Mouse (Mus musculus) small intestine, adult 2 months (tissue): ENCODE results near the gene Glt28d2. TPM values are rescaled to one million over a fixed set of nuclear protein-coding genes. Genes with fewer than 3 reads are reported as not detected.

Source experiments
- H3K27ac ChIP-seq: fragments of 200-500 bp; 2 replicates; pipeline ENCODE4 v1.5.1; 2012; ENCODE audit warnings: low read depth, low read length, control low read depth, inconsistent platforms; ENCODE audit not compliant: insufficient read depth
- H3K27me3 ChIP-seq: fragments of 200-500 bp; 2 replicates; pipeline ENCODE4 v1.6.1; 2012; ENCODE audit warnings: mild to moderate bottlenecking, moderate library complexity, low read length, inconsistent platforms; ENCODE audit not compliant: control insufficient read depth, insufficient read depth
- H3K36me3 ChIP-seq: fragments of 200-500 bp; 2 replicates; pipeline ENCODE4 v1.6.1; 2012; ENCODE audit warnings: mild to moderate bottlenecking, low read length, control low read depth, inconsistent platforms; ENCODE audit not compliant: control insufficient read depth, insufficient read depth
- H3K4me1 ChIP-seq: fragments of 200-500 bp; 2 replicates; pipeline ENCODE4 v1.6.1; 2012; ENCODE audit warnings: low read length, inconsistent platforms, mixed read lengths; ENCODE audit not compliant: control insufficient read depth, insufficient read depth, insufficient read length
- H3K4me3 ChIP-seq: fragments of 200-500 bp; 2 replicates; pipeline ENCODE4 v1.5.1; 2012; ENCODE audit warnings: low read depth, mild to moderate bottlenecking, control low read depth, inconsistent platforms, low read length, moderate library complexity
- CTCF ChIP-seq: fragments of 200-500 bp; IDR thresholded peaks from 2 replicates; pipeline ENCODE4 v1.5.1; 2012; ENCODE audit warnings: low read depth, mild to moderate bottlenecking, control low read depth, inconsistent platforms, low read length, moderate library complexity, mixed read lengths; ENCODE audit not compliant: insufficient replicate concordance, insufficient read length; ENCODE audit errors: extremely low read depth
- POLR2A ChIP-seq: fragments of 200-500 bp; IDR thresholded peaks from 2 replicates; pipeline ENCODE4 v1.6.1; 2012; ENCODE audit warnings: low read depth, mild to moderate bottlenecking, control low read depth, inconsistent platforms, low read length, moderate library complexity
- WGBS: fragments of 180-500 bp; shearing (Covaris S2); methylation state at CpG from one replicate; pipeline ENCODE4 v1.1.7; 2018; 5-methylcytosine and 5-hydroxymethylcytosine counted together
- polyA plus RNA-seq: library from polyadenylated mRNA; depleted of rRNA; stranded (reverse); fragments of >200 nt; gene quantifications from 2 replicates; pipeline ENCODE4 v1.2.3, GENCODE M21; 2012

Glt28d2 gene
- polyA plus RNA-seq, 1 experiment: 2.7 TPM

- Histone ChIP-seq H3K27me3 (no peaks in the 10 kb centered on the region), H3K36me3 (no peaks in the 10 kb centered on the region), H3K4me1 (no peaks in the 10 kb centered on the region), H3K27ac (no peak overlapping the region), H3K4me3 (no peak overlapping the region)
- no peak for TF ChIP-seq CTCF
- TF ChIP-seq POLR2A: no peak
- WGBS: 75% methylated on average over 5 of the region's 5 CpGs
These were observed 31.4 kb downstream of the Glt28d2 start for GRCm38 (mm10) chr3:85855947-85856346.

DNA sequence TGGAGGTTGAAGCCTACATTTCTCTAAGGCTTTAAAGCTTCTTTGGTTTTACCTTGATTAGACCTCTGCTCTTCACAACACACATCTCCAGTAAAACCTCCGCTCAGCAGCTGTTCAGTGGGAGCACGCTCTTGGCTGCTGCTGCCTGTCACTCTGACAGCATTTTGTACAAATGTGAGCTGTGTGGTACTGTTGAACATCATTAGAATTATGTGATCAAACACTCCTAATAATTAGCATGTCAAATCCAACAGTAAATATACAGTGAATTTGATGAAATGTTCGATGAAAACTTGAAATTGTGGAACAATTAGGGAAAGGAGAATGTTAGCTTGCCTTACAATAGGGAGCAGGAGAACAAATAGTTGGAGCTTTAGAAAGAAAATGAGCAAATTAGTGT is 32.3 kb downstream of the Glt28d2 start:
- Histone ChIP-seq H3K27me3 (no peaks in the 10 kb centered on the region), H3K4me1 (no peaks in the 10 kb centered on the region), H3K4me3 (no peak overlapping the region), H3K27ac (no peak overlapping the region), H3K36me3 (no peaks in the 10 kb centered on the region)
- 94% methylated on average over 3 of the region's 3 CpGs for WGBS
- TF ChIP-seq POLR2A (no peak), CTCF (no peak)

GRCm38 (mm10) chr3:85854143-85854542 is 33.2 kb downstream of the Glt28d2 start:
- WGBS: 89% methylated on average over 6 of the region's 6 CpGs
- no peak for TF ChIP-seq CTCF
- TF ChIP-seq POLR2A: no peak
- H3K4me1 ChIP-seq: no peaks in the 10 kb centered on the region

GRCm38 (mm10) chr3:85853715-85854114 is 33.6 kb downstream of the Glt28d2 start:
- WGBS: 87% methylated on average over 4 of the region's 4 CpGs
- Histone ChIP-seq H3K36me3 (no peaks in the 10 kb centered on the region), H3K4me1 (no peaks in the 10 kb centered on the region), H3K27ac (no peak overlapping the region), H3K27me3 (no peaks in the 10 kb centered on the region), H3K4me3 (no peak overlapping the region)
- TF ChIP-seq POLR2A (no peak), CTCF (no peak)

More at GRCm38 (mm10) chr3:85854143-85854542, 33.2 kb downstream of the Glt28d2 start:
- Histone ChIP-seq H3K27me3 (no peaks in the 10 kb centered on the region), H3K27ac (no peak overlapping the region), H3K36me3 (no peaks in the 10 kb centered on the region), H3K4me3 (no peak overlapping the region)

DNA sequence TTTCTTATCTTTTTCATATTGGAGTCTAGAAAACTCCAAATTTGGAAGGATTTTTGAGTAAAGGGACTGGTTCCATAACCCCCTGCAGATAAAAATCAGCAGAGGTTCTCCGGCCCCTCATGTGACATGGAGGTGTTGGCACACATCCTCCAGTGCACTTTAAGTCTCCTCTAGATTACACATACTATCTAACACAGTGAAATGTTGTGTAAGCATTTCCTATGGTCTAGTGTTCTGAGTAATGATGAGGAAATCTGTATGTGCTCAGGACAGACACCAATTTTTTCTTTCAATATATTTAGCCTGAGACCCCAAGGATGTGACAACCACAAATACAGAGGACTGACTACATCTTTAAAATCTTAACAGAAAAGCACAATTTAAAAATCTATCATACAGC is 37.2 kb downstream of the Glt28d2 start:
- TF ChIP-seq POLR2A (no peak), CTCF (no peak)
- H3K4me1 ChIP-seq: no peaks in the 10 kb centered on the region
- H3K36me3 ChIP-seq: no peaks in the 10 kb centered on the region
- no peaks in the 10 kb centered on the region for H3K27me3 ChIP-seq
- H3K4me3 ChIP-seq: no peak overlapping the region
- H3K27ac ChIP-seq: no peak overlapping the region
- 94% methylated on average over 1 of the region's 1 CpGs for WGBS

- H3K4me1 ChIP-seq: no peaks in the 10 kb centered on the region
- no peak overlapping the region for H3K4me3 ChIP-seq
- H3K27ac ChIP-seq: no peak overlapping the region
- WGBS: 88% methylated on average over 1 of the region's 1 CpGs
- no peaks in the 10 kb centered on the region for H3K36me3 ChIP-seq
- TF ChIP-seq POLR2A (no peak), CTCF (no peak)
- H3K27me3 ChIP-seq: no peaks in the 10 kb centered on the region
These were observed 41.0 kb downstream of the Glt28d2 start for GRCm38 (mm10) chr3:85846316-85846715.

- Histone ChIP-seq H3K36me3 (no peaks in the 10 kb centered on the region), H3K27ac (no peak overlapping the region), H3K4me1 (no peaks in the 10 kb centered on the region), H3K27me3 (no peaks in the 10 kb centered on the region), H3K4me3 (no peak overlapping the region)
- 79% methylated on average over 6 of the region's 6 CpGs for WGBS
- TF ChIP-seq CTCF: no peak
- TF ChIP-seq POLR2A: no peak
These were observed 42.0 kb downstream of the Glt28d2 start for GRCm38 (mm10) chr3:85845341-85845740.

DNA sequence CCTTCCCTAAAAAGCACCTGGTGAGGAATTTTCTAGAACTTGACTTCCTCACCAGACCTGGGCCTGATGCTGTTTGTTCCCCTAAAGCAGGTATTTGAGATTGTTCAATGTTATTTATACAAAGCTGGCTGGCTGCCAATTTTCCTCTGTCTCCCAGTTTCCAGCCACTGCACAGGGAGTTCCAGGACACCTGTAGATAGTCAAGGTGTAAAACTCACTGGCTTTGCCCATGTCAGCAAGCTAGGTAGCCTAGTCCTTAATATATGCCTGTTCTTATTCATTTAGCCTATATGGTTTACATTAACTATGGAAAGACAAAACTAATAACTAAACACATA is 44.5 kb downstream of the Glt28d2 start:
- Histone ChIP-seq H3K36me3 (no peaks in the 10 kb centered on the region), H3K27ac (no peak overlapping the region), H3K27me3 (no peaks in the 10 kb centered on the region), H3K4me3 (no peak overlapping the region), H3K4me1 (no peaks in the 10 kb centered on the region)
- no peak for TF ChIP-seq POLR2A
- no peak for TF ChIP-seq CTCF
